Mouse (Mus musculus) Patski (cell line): Measurements from ENCODE around the gene Dnah17. TPM values are rescaled to one million over a fixed set of nuclear protein-coding genes. Genes with fewer than 3 reads are reported as not detected.

ENCODE experiments used
- ATAC-seq: fragments of 100-300 bp; one replicate; pipeline ENCODE4 v1.8.0; 2021
- CTCF ChIA-PET: fragments of 350-600 bp; sonication (Branson Sonifier 250); formaldehyde crosslinking; loops from one replicate; lab custom pipeline; 2022; ENCODE audit warnings: inconsistent platforms; lab: Charles Lee
- POLR2A ChIA-PET: fragments of 350-600 bp; sonication (Branson Sonifier 250); formaldehyde crosslinking; loops from one replicate; lab custom pipeline; 2022; ENCODE audit warnings: antibody characterized with exemption, inconsistent platforms; lab: Charles Lee
- DNase-seq: peaks from one replicate; pipeline ENCODE4 v3.0.0-alpha.2; 2011; ENCODE audit warnings: low read depth, low spot score
- H3K27me3 ChIP-seq: fragments of 371-371 bp; one replicate; pipeline ENCODE4 v1.5.1; 2021
- CTCF ChIP-seq: fragments of 100-300 bp; IDR thresholded peaks from one replicate; pipeline ENCODE4 v1.5.1; 2021
- in situ Hi-C: fragments of 300-500 bp; cut with MboI; formaldehyde crosslinking; loops from 3 replicates; pipeline ENCODE4 v1.11.1; 2018; ENCODE audit warnings: low pct_unique_long_range_greater_than_20kb, mixed read lengths
- polyA plus RNA-seq: library from polyadenylated mRNA; unstranded; gene quantifications from one replicate; pipeline ENCODE4 v1.2.3, GENCODE M21; 2021

The Dnah17 gene
- polyA plus RNA-seq, 1 experiment from 2014 or later = 0.22 TPM

DNA sequence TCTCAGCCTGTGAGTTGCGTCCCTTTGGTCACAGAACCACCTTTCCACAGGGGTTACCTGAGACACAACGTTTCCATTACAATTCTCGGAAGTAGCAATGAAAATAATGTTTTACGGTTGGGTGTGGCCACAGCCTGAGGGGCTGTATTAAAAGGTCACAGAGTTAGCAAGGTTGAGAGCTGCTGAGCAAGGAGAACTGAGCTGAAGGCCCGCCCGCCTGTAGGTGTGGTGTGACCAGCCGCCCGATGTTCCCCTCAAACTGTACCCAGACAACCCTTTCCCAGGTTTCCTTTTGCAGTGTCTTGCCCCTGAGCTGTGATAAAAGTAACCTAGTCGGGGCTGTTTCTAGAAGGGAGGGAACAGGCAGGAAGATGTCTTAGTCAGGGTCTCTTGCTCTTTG is 95.4 kb downstream of the Dnah17 start:
- ATAC-seq (no peak), DNase-seq (no peak)
- in situ Hi-C loops = no loop called here
- ChIA-PET POLR2A (no interaction called here), CTCF (interaction anchor here (1.3 to 1.7 kb wide), 2 partner anchors 13 to 123 kb away, joined by 3 to 4 read pairs; no protein-coding TSS in a partner anchor)
- H3K27me3 ChIP-seq = no peaks in the 10 kb centered on the region
- TF ChIP-seq CTCF = no peak

GRCm38 (mm10) chr11:118034395-118034794 is 96.0 kb downstream of the Dnah17 start:
- CTCF ChIA-PET = interaction anchor here (1.3 to 1.7 kb wide), 2 partner anchors 13 to 122 kb away, joined by 3 to 4 read pairs; no protein-coding TSS in a partner anchor
- in situ Hi-C loops = no loop called here
- H3K27me3 ChIP-seq = no peaks in the 10 kb centered on the region
- POLR2A ChIA-PET = interaction anchor here (0.6 kb wide), 1 partner anchor 14 kb away, joined by 3 read pairs; no protein-coding TSS in a partner anchor
- ATAC-seq (no peak), DNase-seq (no peak)
- TF ChIP-seq CTCF = no peak

DNA sequence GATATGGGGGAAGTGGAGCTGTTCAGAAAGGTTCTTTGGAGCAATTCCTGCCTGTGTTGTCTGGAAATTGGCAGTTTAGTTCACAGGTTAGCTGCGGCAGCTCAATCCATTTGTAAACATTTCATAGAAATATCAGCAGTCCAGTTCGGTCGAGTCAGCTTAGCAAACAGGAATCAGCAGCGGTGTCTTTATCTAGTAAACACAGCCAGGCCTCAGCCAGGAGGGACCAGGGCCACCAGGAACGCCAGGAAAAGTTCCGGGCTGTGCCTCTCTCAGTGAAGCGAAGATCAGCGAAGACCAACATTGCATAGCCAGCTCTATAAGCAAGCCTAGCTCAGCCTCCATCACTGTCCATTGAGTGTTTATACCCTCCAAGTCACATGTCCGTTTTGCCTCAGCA is 99.3 kb downstream of the Dnah17 start:
- in situ Hi-C loops = no loop called here
- no peaks in the 10 kb centered on the region for H3K27me3 ChIP-seq
- DNase-seq = no peak
- ATAC-seq = no peak
- TF ChIP-seq CTCF = no peak
- ChIA-PET POLR2A (interaction anchor here (0.6 to 1.2 kb wide), 2 partner anchors 28 to 125 kb away, joined by 3 read pairs; no protein-coding TSS in a partner anchor), CTCF (interaction anchor here (1.4 to 1.7 kb wide), 4 partner anchors 10 to 175 kb away, joined by 3 to 8 read pairs (median 4); partner anchors contain the start of gene Socs3)

DNA sequence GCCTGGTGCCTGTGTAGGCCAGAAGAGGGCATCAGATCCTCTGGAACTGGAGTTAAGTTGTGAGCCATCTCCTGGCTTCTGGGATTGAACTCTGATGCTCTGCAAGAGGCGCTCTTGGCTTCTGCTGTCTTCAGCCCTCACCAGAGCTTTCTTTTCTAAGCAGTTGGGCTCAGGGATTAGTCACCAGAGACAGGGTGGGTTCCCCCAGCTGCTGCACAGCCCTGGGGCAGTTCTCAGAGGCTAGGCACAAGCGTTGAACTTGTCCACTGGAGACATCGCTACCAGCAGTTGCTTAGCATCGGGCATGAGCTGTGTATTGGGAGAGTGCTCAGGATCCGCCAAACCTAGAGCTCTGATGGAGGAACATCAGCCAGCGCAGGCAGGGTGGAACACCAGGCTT is 101.3 kb downstream of the Dnah17 start:
- ChIA-PET POLR2A (interaction anchor here (0.7 kb wide), 1 partner anchor 61 kb away, joined by 3 read pairs; no protein-coding TSS in a partner anchor), CTCF (interaction anchor here (2.1 kb wide), 1 partner anchor 10 kb away, joined by 5 read pairs; no protein-coding TSS in a partner anchor)
- no peak for ATAC-seq
- no peaks in the 10 kb centered on the region for H3K27me3 ChIP-seq
- in situ Hi-C loops = no loop called here
- no peak for TF ChIP-seq CTCF
- DNase-seq = no peak

GRCm38 (mm10) chr11:118024111-118024510 is 106.3 kb downstream of the Dnah17 start:
- POLR2A ChIA-PET = interaction anchor here (0.5 to 0.8 kb wide), 3 partner anchors 24 to 54 kb away, joined by 3 to 4 read pairs (median 3); partner anchors contain the start of genes Pgs1 and Socs3

DNA sequence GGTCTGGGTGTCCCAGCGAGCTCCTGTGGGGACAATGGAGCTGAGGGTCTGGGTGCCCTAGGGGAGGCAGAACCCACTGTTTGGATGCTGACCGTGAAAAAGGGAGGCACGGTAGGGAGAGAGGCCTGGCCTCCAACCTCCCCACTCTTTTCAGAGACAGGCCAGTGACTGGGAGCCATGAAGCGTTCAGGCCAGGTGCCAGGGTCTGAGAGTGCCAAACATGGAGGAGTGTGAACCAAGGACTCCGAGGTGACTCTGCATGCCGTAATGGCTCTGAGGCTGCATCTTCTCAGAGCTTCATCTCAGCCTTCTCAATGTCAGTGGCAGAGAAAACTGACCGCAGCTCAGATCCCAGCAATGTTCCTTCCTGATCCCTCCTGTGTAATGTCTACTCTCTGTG is 107.0 kb downstream of the Dnah17 start:
- DNase-seq (no peak), ATAC-seq (no peak)
- no peaks in the 10 kb centered on the region for H3K27me3 ChIP-seq
- TF ChIP-seq CTCF = no peak
- in situ Hi-C loops = no loop called here
- POLR2A ChIA-PET = interaction anchor here (0.5 to 0.7 kb wide), 3 partner anchors 14 to 37 kb away, joined by 3 read pairs; partner anchors contain the start of gene Pgs1
- CTCF ChIA-PET = interaction anchor here (1.0 to 2.9 kb wide), 4 partner anchors 8 to 55 kb away, joined by 3 to 12 read pairs (median 3); partner anchors contain the start of gene Socs3

More at GRCm38 (mm10) chr11:118024111-118024510, 106.3 kb downstream of the Dnah17 start:
- ATAC-seq = peak; percentile 45
- no peak for DNase-seq
- CTCF ChIA-PET = interaction anchor here (1.0 to 2.9 kb wide), 3 partner anchors 9 to 55 kb away, joined by 3 to 12 read pairs (median 3); partner anchors contain the start of gene Socs3
- no peak for TF ChIP-seq CTCF
- H3K27me3 ChIP-seq = no peaks in the 10 kb centered on the region
- in situ Hi-C loops = no loop called here

- POLR2A ChIA-PET = interaction anchor here (0.6 to 0.8 kb wide), 2 partner anchors 21 to 50 kb away, joined by 3 to 5 read pairs; no protein-coding TSS in a partner anchor
- CTCF ChIA-PET = interaction anchor here (0.6 to 2.9 kb wide), 14 partner anchors 8 to 151 kb away, joined by 3 to 12 read pairs (median 4); partner anchors contain the start of gene Socs3
- in situ Hi-C loops = no loop called here
- DNase-seq (no peak), ATAC-seq (no peak)
- H3K27me3 ChIP-seq = no peaks in the 10 kb centered on the region
- TF ChIP-seq CTCF = no peak
These were observed 108.6 kb downstream of the Dnah17 start for GRCm38 (mm10) chr11:118021806-118022205.

GRCm38 (mm10) chr11:118018328-118018727 is 112.1 kb downstream of the Dnah17 start:
- TF ChIP-seq CTCF = no peak
- in situ Hi-C loops = no loop called here
- no peak for ATAC-seq
- H3K27me3 ChIP-seq = no peaks in the 10 kb centered on the region
- ChIA-PET CTCF (interaction anchor here (1.0 to 2.2 kb wide), 5 partner anchors 8 to 49 kb away, joined by 4 to 10 read pairs (median 5); partner anchors contain the start of gene Socs3), POLR2A (interaction anchor here (1.1 kb wide), 1 partner anchor 31 kb away, joined by 3 read pairs; no protein-coding TSS in a partner anchor)
- no peak for DNase-seq

DNA sequence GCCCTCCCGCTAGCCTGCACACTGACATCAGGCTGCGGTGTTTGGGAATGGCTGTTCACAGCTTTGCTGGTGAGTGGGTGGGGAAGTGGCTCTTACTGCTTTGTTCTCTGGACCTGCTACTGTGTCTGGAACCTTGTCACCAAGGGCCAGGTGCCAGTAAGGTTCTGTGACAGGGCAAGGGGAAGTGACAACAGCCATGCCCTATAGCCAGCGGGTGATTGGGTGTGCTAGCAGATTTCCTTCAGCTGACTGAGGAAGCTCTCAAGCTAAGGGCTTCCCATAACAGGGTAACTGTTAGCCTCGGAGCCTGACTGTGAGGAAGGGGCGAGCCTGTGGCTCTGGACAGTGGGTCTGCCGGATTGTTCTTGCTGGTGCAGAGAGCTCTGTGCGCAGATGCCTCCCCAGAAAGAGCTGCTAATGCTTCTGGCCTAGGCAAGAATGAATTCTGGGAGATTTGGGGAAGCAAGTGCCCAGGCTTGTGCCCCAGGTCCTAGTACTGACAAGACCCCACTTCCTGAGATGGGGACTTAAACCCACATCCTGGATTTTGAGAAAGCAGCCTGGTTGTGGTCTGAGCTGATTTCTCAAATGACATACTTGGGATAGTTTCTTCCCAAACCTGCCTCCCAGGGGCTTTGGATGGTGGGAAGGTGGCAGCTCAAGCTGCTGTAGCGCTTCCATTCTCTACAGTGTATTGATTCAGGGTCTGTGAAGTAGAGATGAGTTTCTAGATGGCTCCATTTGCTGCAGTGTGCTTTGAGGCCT is 114.9 kb downstream of the Dnah17 start:
- ATAC-seq (no peak), DNase-seq (no peak)
- no peaks in the 10 kb centered on the region for H3K27me3 ChIP-seq
- ChIA-PET POLR2A (interaction anchor here (1.2 to 8.3 kb wide), 5 partner anchors 21 to 47 kb away, joined by 3 to 51 read pairs (median 7); partner anchors contain the start of genes Pgs1 and Socs3), CTCF (interaction anchor here (0.9 to 2.0 kb wide), 3 partner anchors 8 to 41 kb away, joined by 3 to 8 read pairs (median 3); no protein-coding TSS in a partner anchor)
- in situ Hi-C loops = no loop called here
- no peak for TF ChIP-seq CTCF
